Mouse (Mus musculus): ENCODE data around the gene Ptges3. TPM values are rescaled to one million over a fixed set of nuclear protein-coding genes. Genes with fewer than 3 reads are reported as not detected.
A peak's percentile ranks its signal among the peaks of the same experiment; 100 is the strongest.

Ptges3 gene
- polyA plus RNA-seq, 1 experiment from 2014 or later: 278 TPM

DNA sequence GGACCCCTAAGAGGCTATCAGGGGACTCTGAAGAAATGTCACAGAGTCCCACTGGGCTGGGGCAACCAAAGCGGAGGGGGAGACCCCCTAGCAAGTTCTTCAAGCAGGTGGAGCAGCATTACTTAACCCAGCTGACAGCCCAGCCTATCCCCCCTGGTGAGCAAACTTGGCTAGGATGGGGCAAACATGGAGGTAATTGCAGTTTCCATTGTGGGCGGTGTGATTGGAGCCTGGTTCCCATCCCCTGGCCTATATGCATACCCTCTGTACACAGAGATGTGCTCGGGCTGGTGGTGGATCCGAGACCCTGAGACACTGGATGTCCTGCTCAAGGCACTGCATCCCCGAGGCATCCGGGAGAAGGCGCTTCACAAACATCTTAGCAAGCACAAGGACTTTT, 65.1 kb downstream of the Ptges3 start:
- Histone ChIP-seq H3K27ac (ENCODE audit: low read length) (no peak overlapping the region), H3K27me3 (ENCODE audit: control insufficient read depth, insufficient read depth, low read length) (no peaks in the 10 kb centered on the region), H3K4me2 (ENCODE audit: low read depth, low read length) (no peak overlapping the region), H3K36me3 (ENCODE audit: control insufficient read depth, insufficient read depth) (peaks cover 70% of the 10 kb centered on the region), H3K9ac (ENCODE audit: low read length) (no peak overlapping the region), H3K4me1 (ENCODE audit: control insufficient read depth, insufficient read depth, low read length) (no peaks in the 10 kb centered on the region), H3K4me3 (ENCODE audit: low read length) (no peak overlapping the region), H3K9me3 (replicated peaks; ENCODE audit: control insufficient read depth, low read length) (no peaks in the 10 kb centered on the region)
- no peak for ATAC-seq (replicated peaks; ENCODE audit: extremely low read depth, insufficient read depth, low FRiP score)
- WGBS: 89% methylated on average over 7 of the region's 7 CpGs

DNA sequence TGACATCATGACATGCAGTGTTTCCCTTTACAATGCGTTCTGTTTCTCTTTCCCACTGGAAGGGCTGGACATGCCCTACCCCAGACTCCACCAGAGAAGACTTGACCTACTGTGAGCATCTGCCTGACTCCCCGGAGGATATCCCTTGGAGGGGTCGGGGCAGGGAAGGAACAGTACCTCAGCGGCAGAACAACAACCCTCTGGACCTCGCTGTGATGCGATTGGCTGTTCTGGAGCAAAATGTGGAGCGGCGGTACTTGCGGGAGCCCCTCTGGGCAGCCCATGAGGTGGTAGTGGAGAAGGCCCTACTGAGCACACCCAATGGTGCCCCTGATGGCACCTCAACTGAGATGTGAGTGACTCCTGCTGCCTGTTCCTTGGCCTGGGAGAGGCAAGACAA, 66.1 kb downstream of the Ptges3 start:
- 91% methylated on average over 9 of the region's 9 CpGs for WGBS
- Histone ChIP-seq H3K9me3 (replicated peaks; ENCODE audit: control insufficient read depth, low read length) (no peaks in the 10 kb centered on the region), H3K27me3 (ENCODE audit: control insufficient read depth, insufficient read depth, low read length) (no peaks in the 10 kb centered on the region), H3K27ac (ENCODE audit: low read length) (no peak overlapping the region), H3K4me1 (ENCODE audit: control insufficient read depth, insufficient read depth, low read length) (no peaks in the 10 kb centered on the region), H3K36me3 (ENCODE audit: control insufficient read depth, insufficient read depth) (peaks cover 64% of the 10 kb centered on the region), H3K4me2 (ENCODE audit: low read depth, low read length) (no peak overlapping the region), H3K4me3 (ENCODE audit: low read length) (no peak overlapping the region), H3K9ac (ENCODE audit: low read length) (no peak overlapping the region)
- no peak for ATAC-seq (replicated peaks; ENCODE audit: extremely low read depth, insufficient read depth, low FRiP score)

DNA sequence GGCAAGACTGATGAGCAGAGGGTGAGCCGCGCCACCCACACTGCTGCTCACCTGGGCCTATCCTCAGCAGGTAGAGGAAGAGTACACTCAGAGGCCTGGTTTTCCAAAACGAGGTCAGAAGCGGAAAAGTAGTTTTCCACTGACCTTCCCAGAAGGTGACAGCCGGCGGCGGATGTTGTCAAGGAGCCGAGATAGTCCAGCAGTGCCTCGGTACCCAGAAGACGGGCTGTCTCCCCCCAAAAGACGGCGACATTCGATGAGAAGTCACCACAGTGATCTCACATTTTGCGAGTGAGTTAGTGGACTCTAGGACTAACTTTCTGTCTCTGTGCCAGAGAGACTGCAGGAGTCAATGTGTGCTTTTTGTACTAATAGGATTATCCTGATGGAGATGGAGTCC, 67.2 kb downstream of the Ptges3 start:
- Histone ChIP-seq H3K4me2 (ENCODE audit: low read depth, low read length) (no peak overlapping the region), H3K9me3 (replicated peaks; ENCODE audit: control insufficient read depth, low read length) (no peaks in the 10 kb centered on the region), H3K27ac (ENCODE audit: low read length) (no peak overlapping the region), H3K4me3 (ENCODE audit: low read length) (no peak overlapping the region), H3K9ac (ENCODE audit: low read length) (no peak overlapping the region), H3K36me3 (ENCODE audit: control insufficient read depth, insufficient read depth) (peaks cover 59% of the 10 kb centered on the region), H3K27me3 (ENCODE audit: control insufficient read depth, insufficient read depth, low read length) (no peaks in the 10 kb centered on the region), H3K4me1 (ENCODE audit: control insufficient read depth, insufficient read depth, low read length) (no peaks in the 10 kb centered on the region)
- ATAC-seq (replicated peaks; ENCODE audit: extremely low read depth, insufficient read depth, low FRiP score): no peak
- 84% methylated on average over 14 of the region's 14 CpGs for WGBS

MicroRNAs within 50 kb of the gene (microRNA counts, 519-probe panel; counts per million panel counts)
- microRNA mmu-miR-677: not detected

Small RNA genes lying within 50 kb of the gene (microRNA-seq; reads per million reads assigned to microRNA genes)
- 15.1 reads per million, percentile 31 among the genes with 10 or more reads in this experiment for gene Mir677

Other genes starting within 250 kb of the Ptges3 start
- gene Rdh19, start 209.0 kb upstream of the Ptges3 start, polyA plus RNA-seq (2015; fragmentation: Nextera tagmentation; extraction: Ambion mirVana): not detected in 2 replicates
- not detected in 2 replicates for gene Rdh16f2, start 192.5 kb upstream of the Ptges3 start, polyA plus RNA-seq (2015; fragmentation: Nextera tagmentation; extraction: Ambion mirVana)
- gene Rdh7, start 170.1 kb upstream of the Ptges3 start, polyA plus RNA-seq (2015; fragmentation: Nextera tagmentation; extraction: Ambion mirVana): not detected in 2 replicates
- gene Sdr9c7, start 160.4 kb upstream of the Ptges3 start, polyA plus RNA-seq (2015; fragmentation: Nextera tagmentation; extraction: Ambion mirVana): not detected in 2 replicates
- not detected in 2 replicates for gene Hsd17b6, start 51.3 kb upstream of the Ptges3 start, polyA plus RNA-seq (2015; fragmentation: Nextera tagmentation; extraction: Ambion mirVana)
- 45.8 and 50.8 TPM in 2 replicates for gene Prim1, start 43.8 kb upstream of the Ptges3 start, polyA plus RNA-seq (2015; fragmentation: Nextera tagmentation; extraction: Ambion mirVana)
- gene Naca, start 23.4 kb upstream of the Ptges3 start, polyA plus RNA-seq (2015; fragmentation: Nextera tagmentation; extraction: Ambion mirVana): 419 and 441 TPM in 2 replicates
- gene Atp5b, start 24.3 kb downstream of the Ptges3 start, polyA plus RNA-seq (2015; fragmentation: Nextera tagmentation; extraction: Ambion mirVana): 6,748 and 7,106 TPM in 2 replicates
- gene Baz2a, start 32.6 kb downstream of the Ptges3 start, polyA plus RNA-seq (2015; fragmentation: Nextera tagmentation; extraction: Ambion mirVana): 6.6 and 8.5 TPM in 2 replicates
- 35.8 and 37.7 TPM in 2 replicates for gene Rbms2, start 121.3 kb downstream of the Ptges3 start, polyA plus RNA-seq (2015; fragmentation: Nextera tagmentation; extraction: Ambion mirVana)
- 0.88 and 1.0 TPM in 2 replicates for gene Gls2, start 135.5 kb downstream of the Ptges3 start, polyA plus RNA-seq (2015; fragmentation: Nextera tagmentation; extraction: Ambion mirVana)
- gene Spryd4, start 152.9 kb downstream of the Ptges3 start, polyA plus RNA-seq (2015; fragmentation: Nextera tagmentation; extraction: Ambion mirVana): 45.1 and 46.1 TPM in 2 replicates
- not detected in 2 replicates for gene Mip, start 166.9 kb downstream of the Ptges3 start, polyA plus RNA-seq (2015; fragmentation: Nextera tagmentation; extraction: Ambion mirVana)
- gene Timeless, start 173.1 kb downstream of the Ptges3 start, polyA plus RNA-seq (2015; fragmentation: Nextera tagmentation; extraction: Ambion mirVana): 29.6 and 30.4 TPM in 2 replicates
- 0.17 TPM in 1 of 2 replicates, not detected in the other for gene Apon, start 195.1 kb downstream of the Ptges3 start, polyA plus RNA-seq (2015; fragmentation: Nextera tagmentation; extraction: Ambion mirVana)
- 0.15 and 0.26 TPM in 2 replicates for gene Apof, start 209.7 kb downstream of the Ptges3 start, polyA plus RNA-seq (2015; fragmentation: Nextera tagmentation; extraction: Ambion mirVana)
- gene Stat2, start 211.6 kb downstream of the Ptges3 start, polyA plus RNA-seq (2015; fragmentation: Nextera tagmentation; extraction: Ambion mirVana): 11.3 and 11.8 TPM in 2 replicates
- 4.3 and 6.0 TPM in 2 replicates for gene Il23a, start 239.8 kb downstream of the Ptges3 start, polyA plus RNA-seq (2015; fragmentation: Nextera tagmentation; extraction: Ambion mirVana)
- 26.1 and 28.1 TPM in 2 replicates for gene Pan2, start 244.4 kb downstream of the Ptges3 start, polyA plus RNA-seq (2015; fragmentation: Nextera tagmentation; extraction: Ambion mirVana)

Measured in heart, embryonic 16.5 days (tissue).